Mouse (Mus musculus): ENCODE results near the gene Cd19. TPM values are rescaled to one million over a fixed set of nuclear protein-coding genes. Genes with fewer than 3 reads are reported as not detected.

Cd19 gene
- polyA plus RNA-seq, 1 experiment from 2014 or later = not detected

DNA sequence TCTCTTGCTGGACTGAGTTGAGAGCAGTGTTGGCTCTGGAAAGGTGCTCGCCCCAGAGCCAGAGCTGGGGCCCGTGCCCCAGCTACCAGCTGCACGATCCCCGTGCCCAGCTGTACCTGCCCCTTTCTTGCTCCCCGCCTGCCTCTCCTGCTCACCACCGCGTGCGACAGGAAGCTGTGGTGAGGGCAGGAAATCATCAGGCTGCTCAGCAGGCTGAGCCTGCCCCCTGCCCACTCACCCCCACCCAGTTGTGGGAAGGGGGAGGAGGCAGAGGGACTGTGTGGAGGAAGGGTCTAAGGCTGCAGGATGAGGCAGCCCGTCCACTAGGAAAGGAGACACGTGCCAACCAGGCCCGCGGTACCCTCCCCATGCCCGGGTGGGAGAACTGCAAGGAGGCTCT lies 45.3 kb downstream of the Cd19 start, which contains the start of gene Lat:
Gene Lat (minus strand): TSS at position 178 of the 400 bp plus-strand sequence.
- Histone ChIP-seq H3K27ac (ENCODE audit: low read length) (no peak within 1 kb of the TSS), H3K36me3 (ENCODE audit: control insufficient read depth, insufficient read depth, low read length) (peaks cover 20% of the 10 kb centered on the region; the same call in 1 of the 2 replicates), H3K4me2 (replicated peaks; ENCODE audit: low read depth, low read length) (no peak within 1 kb of the TSS), H3K27me3 (ENCODE audit: control insufficient read depth, insufficient read depth, low read length) (no peaks in the 10 kb centered on the region), H3K4me3 (ENCODE audit: low read depth, low read length) (no peak within 1 kb of the TSS), H3K4me1 (ENCODE audit: control insufficient read depth, insufficient read depth, low read length) (no peaks in the 10 kb centered on the region), H3K9me3 (ENCODE audit: control insufficient read depth, low read depth, low read length) (no peaks in the 10 kb centered on the region), H3K9ac (replicated peaks; ENCODE audit: low read depth, low read length) (no peak within 1 kb of the TSS)
- no peak for ATAC-seq (ENCODE audit: insufficient number of reproducible peaks, insufficient read depth, low FRiP score, low read depth)
- 75% methylated on average over 13 of the region's 13 CpGs for WGBS

DNA sequence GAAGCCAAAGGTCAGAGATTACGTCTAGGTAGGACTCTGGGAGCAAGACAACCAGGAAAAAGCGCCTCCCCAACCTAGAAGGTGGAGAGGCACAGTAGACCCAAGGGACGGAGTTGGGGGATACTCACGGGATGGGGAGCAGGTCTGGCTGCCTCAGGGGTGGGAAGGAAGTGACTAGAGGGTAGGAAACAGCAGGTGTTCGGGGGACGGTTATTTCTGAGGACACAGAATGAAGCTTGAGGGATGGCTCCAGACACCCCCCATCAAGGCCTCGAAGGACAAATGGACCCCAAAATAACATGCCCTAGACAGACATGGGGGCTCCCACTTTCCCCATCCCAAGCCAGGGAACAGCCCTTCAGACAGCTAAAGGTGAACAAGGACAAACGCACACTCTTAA lies 46.3 kb downstream of the Cd19 start:
- ATAC-seq (ENCODE audit: insufficient number of reproducible peaks, insufficient read depth, low FRiP score, low read depth) = no peak
- Histone ChIP-seq H3K4me1 (ENCODE audit: control insufficient read depth, insufficient read depth, low read length) (no peaks in the 10 kb centered on the region), H3K9me3 (ENCODE audit: control insufficient read depth, low read depth, low read length) (no peaks in the 10 kb centered on the region), H3K36me3 (ENCODE audit: control insufficient read depth, insufficient read depth, low read length) (peaks cover 20% of the 10 kb centered on the region; the same call in 1 of the 2 replicates), H3K27me3 (ENCODE audit: control insufficient read depth, insufficient read depth, low read length) (no peaks in the 10 kb centered on the region), H3K4me3 (ENCODE audit: low read depth, low read length) (no peak overlapping the region), H3K9ac (replicated peaks; ENCODE audit: low read depth, low read length) (no peak overlapping the region), H3K27ac (ENCODE audit: low read length) (no peak overlapping the region), H3K4me2 (replicated peaks; ENCODE audit: low read depth, low read length) (no peak overlapping the region)
- 82% methylated on average over 8 of the region's 8 CpGs for WGBS

DNA sequence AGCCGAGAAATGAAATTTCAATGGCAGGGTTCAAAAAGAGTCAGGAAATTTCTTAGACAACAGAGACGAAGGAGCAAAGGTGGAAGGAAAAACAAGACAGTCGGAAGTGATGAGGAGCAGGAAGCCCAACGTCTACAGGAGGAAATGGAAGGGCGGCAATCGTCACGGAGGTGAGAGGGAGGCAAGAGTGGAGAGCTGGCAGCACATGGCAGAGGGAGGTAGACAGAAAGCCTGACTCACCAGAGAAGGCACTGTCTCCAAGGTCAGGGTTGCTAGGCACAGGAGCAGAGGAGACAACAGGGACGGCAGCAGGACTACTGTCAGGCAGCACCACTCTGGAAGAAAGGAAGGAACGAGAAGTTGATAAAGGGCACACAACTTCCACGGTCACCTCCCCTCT lies 47.1 kb downstream of the Cd19 start:
- Histone ChIP-seq H3K27me3 (ENCODE audit: control insufficient read depth, insufficient read depth, low read length) (no peaks in the 10 kb centered on the region), H3K27ac (ENCODE audit: low read length) (no peak overlapping the region), H3K4me2 (replicated peaks; ENCODE audit: low read depth, low read length) (no peak overlapping the region), H3K9ac (replicated peaks; ENCODE audit: low read depth, low read length) (no peak overlapping the region), H3K36me3 (ENCODE audit: control insufficient read depth, insufficient read depth, low read length) (peaks cover 15% of the 10 kb centered on the region; the same call in 1 of the 2 replicates), H3K4me3 (ENCODE audit: low read depth, low read length) (no peak overlapping the region), H3K4me1 (ENCODE audit: control insufficient read depth, insufficient read depth, low read length) (no peaks in the 10 kb centered on the region), H3K9me3 (ENCODE audit: control insufficient read depth, low read depth, low read length) (no peaks in the 10 kb centered on the region)
- WGBS = 87% methylated on average over 10 of the region's 10 CpGs
- ATAC-seq (ENCODE audit: insufficient number of reproducible peaks, insufficient read depth, low FRiP score, low read depth) = no peak

DNA sequence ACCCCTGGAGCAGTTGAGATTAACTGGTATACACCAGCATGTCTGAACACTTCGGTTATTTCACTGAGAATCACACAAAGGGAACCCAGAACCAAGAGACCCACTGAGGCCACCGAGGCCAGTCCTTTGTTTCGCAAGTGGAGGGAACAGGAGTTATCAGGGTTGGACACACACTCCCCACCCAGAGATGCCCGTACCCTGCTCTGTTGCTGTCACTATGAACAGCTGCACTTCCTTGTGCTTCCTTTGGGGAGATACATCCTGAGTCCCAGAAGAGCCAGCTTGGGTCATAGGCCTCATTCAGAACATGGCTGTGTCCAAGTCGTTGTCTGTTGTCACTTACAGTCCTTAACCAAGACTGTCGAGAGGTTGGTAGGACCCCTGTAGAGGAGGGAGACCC lies 51.7 kb downstream of the Cd19 start:
- no peaks in the 10 kb centered on the region for H3K27me3 ChIP-seq (ENCODE audit: control insufficient read depth, insufficient read depth, low read length)
- no peak overlapping the region for H3K9ac ChIP-seq (replicated peaks; ENCODE audit: low read depth, low read length)
- H3K4me2 ChIP-seq (replicated peaks; ENCODE audit: low read depth, low read length) = no peak overlapping the region
- WGBS = 76% methylated on average over 6 of the region's 6 CpGs
- H3K9me3 ChIP-seq (ENCODE audit: control insufficient read depth, low read depth, low read length) = no peaks in the 10 kb centered on the region
- H3K36me3 ChIP-seq (ENCODE audit: control insufficient read depth, insufficient read depth, low read length) = no peaks in the 10 kb centered on the region
- H3K27ac ChIP-seq (ENCODE audit: low read length) = no peak overlapping the region
- H3K4me1 ChIP-seq (ENCODE audit: control insufficient read depth, insufficient read depth, low read length) = no peaks in the 10 kb centered on the region
- H3K4me3 ChIP-seq (ENCODE audit: low read depth, low read length) = no peak overlapping the region
- no peak for ATAC-seq (ENCODE audit: insufficient number of reproducible peaks, insufficient read depth, low FRiP score, low read depth)

- H3K27ac ChIP-seq (ENCODE audit: low read length) = no peak overlapping the region
- ATAC-seq (ENCODE audit: insufficient number of reproducible peaks, insufficient read depth, low FRiP score, low read depth) = no peak
- no peak overlapping the region for H3K4me3 ChIP-seq (ENCODE audit: low read depth, low read length)
- 66% methylated on average over 13 of the region's 13 CpGs for WGBS
- no peaks in the 10 kb centered on the region for H3K4me1 ChIP-seq (ENCODE audit: control insufficient read depth, insufficient read depth, low read length)
- H3K9ac ChIP-seq (replicated peaks; ENCODE audit: low read depth, low read length) = no peak overlapping the region
- H3K36me3 ChIP-seq (ENCODE audit: control insufficient read depth, insufficient read depth, low read length) = no peaks in the 10 kb centered on the region
- H3K9me3 ChIP-seq (ENCODE audit: control insufficient read depth, low read depth, low read length) = no peaks in the 10 kb centered on the region
- no peaks in the 10 kb centered on the region for H3K27me3 ChIP-seq (ENCODE audit: control insufficient read depth, insufficient read depth, low read length)
- no peak overlapping the region for H3K4me2 ChIP-seq (replicated peaks; ENCODE audit: low read depth, low read length)
These were observed 55.6 kb downstream of the Cd19 start for GRCm38 (mm10) chr7:126359049-126359448.

Small RNA genes lying within 50 kb of the gene (microRNA-seq; reads per million reads assigned to microRNA genes)
- gene Mir7058 = not detected

Other genes starting within 250 kb of the Cd19 start
- gene Xpo6, start 214.4 kb downstream of the Cd19 start, polyA plus RNA-seq (2014; fragmentation: Nextera tagmentation; extraction: Ambion mirVana) = 65.9 and 73.6 TPM in 2 replicates
- 32.8 and 33.6 TPM in 2 replicates for gene Sbk1, start 142.3 kb downstream of the Cd19 start, polyA plus RNA-seq (2014; fragmentation: Nextera tagmentation; extraction: Ambion mirVana)
- gene Lat, start 45.3 kb downstream of the Cd19 start, polyA plus RNA-seq (2014; fragmentation: Nextera tagmentation; extraction: Ambion mirVana) = 0.78 and 1.2 TPM in 2 replicates
- 38.3 and 39.5 TPM in 2 replicates for gene Spns1, start 37.4 kb downstream of the Cd19 start, polyA plus RNA-seq (2014; fragmentation: Nextera tagmentation; extraction: Ambion mirVana)
- gene Nfatc2ip, start 18.2 kb downstream of the Cd19 start, polyA plus RNA-seq (2014; fragmentation: Nextera tagmentation; extraction: Ambion mirVana) = 2.6 and 3.0 TPM in 2 replicates
- gene Rabep2, start 13.9 kb upstream of the Cd19 start, polyA plus RNA-seq (2014; fragmentation: Nextera tagmentation; extraction: Ambion mirVana) = 28.4 and 29.7 TPM in 2 replicates
- gene Atp2a1, start 48.2 kb upstream of the Cd19 start, polyA plus RNA-seq (2014; fragmentation: Nextera tagmentation; extraction: Ambion mirVana) = 0.07 TPM in 1 of 2 replicates, not detected in the other
- gene Sh2b1, start 60.5 kb upstream of the Cd19 start, polyA plus RNA-seq (2014; fragmentation: Nextera tagmentation; extraction: Ambion mirVana) = 39.4 and 42.2 TPM in 2 replicates
- gene Tufm, start 72.5 kb upstream of the Cd19 start, polyA plus RNA-seq (2014; fragmentation: Nextera tagmentation; extraction: Ambion mirVana) = 134 and 144 TPM in 2 replicates
- gene Atxn2l, start 88.5 kb upstream of the Cd19 start, polyA plus RNA-seq (2014; fragmentation: Nextera tagmentation; extraction: Ambion mirVana) = 45.6 and 52.1 TPM in 2 replicates
- 163 and 172 TPM in 2 replicates for gene Eif3c, start 151.5 kb upstream of the Cd19 start, polyA plus RNA-seq (2014; fragmentation: Nextera tagmentation; extraction: Ambion mirVana)
- 0.20 and 0.43 TPM in 2 replicates for gene Apobr, start 170.1 kb upstream of the Cd19 start, polyA plus RNA-seq (2014; fragmentation: Nextera tagmentation; extraction: Ambion mirVana)
- 27.2 and 30.2 TPM in 2 replicates for gene Cln3, start 170.9 kb upstream of the Cd19 start, polyA plus RNA-seq (2014; fragmentation: Nextera tagmentation; extraction: Ambion mirVana)
- not detected in 2 replicates for gene Il27, start 180.1 kb upstream of the Cd19 start, polyA plus RNA-seq (2014; fragmentation: Nextera tagmentation; extraction: Ambion mirVana)
- 7.0 and 21.7 TPM in 2 replicates for gene Nupr1, start 216.0 kb upstream of the Cd19 start, polyA plus RNA-seq (2014; fragmentation: Nextera tagmentation; extraction: Ambion mirVana)
- 61.2 and 67.4 TPM in 2 replicates for gene Sgf29, start 234.4 kb upstream of the Cd19 start, polyA plus RNA-seq (2014; fragmentation: Nextera tagmentation; extraction: Ambion mirVana)